ENCODE assay signal across 9 mouse cellular contexts in genomic region chr1:151095344-151096050, GRCm38 (mm10).
DNase-seq lines count a peak whose midpoint lies in the region; ATAC-seq and TF ChIP-seq lines count a peak whose summit lies in the region.
"Had no signal": no experiment of that assay in that cellular context is flagged by ENCODE, and none has a peak within 500 bp of the region (broad histone marks: within the 10 kb centered on the region; RNA-seq: fewer than 3 reads in every experiment).

No protein-coding gene starts in this region.

- peak; percentile 29 for DNase-seq in testis, postnatal 10 days (ENCODE audit: low spot score)
- no peak for DNase-seq in testis, postnatal 14 days (ENCODE audit: low spot score)
- no peak for DNase-seq in hindbrain, embryonic 10.5 days (ENCODE audit: low spot score)
- DNase-seq in liver, embryonic 14.5 days (ENCODE audit: low read depth in 3 of 3, low spot score in 3 of 3) = peak in 1 of 3 experiments; percentile 65
- DNase-seq in stomach, postnatal 0 days (ENCODE audit: low spot score) = no peak
- no peak for DNase-seq in thymus, postnatal 25 days
- DNase-seq in cerebellum, postnatal 25 days = no peak
- DNase-seq in urinary bladder, postnatal 4 days (ENCODE audit: low spot score in 2 of 2) = no peak
- DNase-seq: cerebellum, adult 9-11 months had no signal

- H3K27ac ChIP-seq in hindbrain, embryonic 10.5 days = peak overlapping the region; percentile 75
- H3K27ac ChIP-seq in liver, embryonic 14.5 days = peak overlapping the region; percentile 99
- H3K27ac ChIP-seq in stomach, postnatal 0 days (replicated peaks) = no peak overlapping the region

- peak; percentile 64 for TF ChIP-seq EP300 in liver, embryonic 14.5 days (IDR thresholded peaks at IDR 0.05; ENCODE audit: low read depth)
- TF ChIP-seq EP300 in stomach, postnatal 0 days (optimal IDR thresholded peaks at IDR 0.05) = no peak

- peak; percentile 81 for ATAC-seq in liver, embryonic 14.5 days (ENCODE audit: insufficient read depth)
- peak; percentile 66 for ATAC-seq in stomach, postnatal 0 days (ENCODE audit: low FRiP score, low TSS enrichment)

- H3K9me3 ChIP-seq in hindbrain, embryonic 10.5 days = no peaks in the 10 kb centered on the region
- H3K9me3 ChIP-seq in liver, embryonic 14.5 days (ENCODE audit: control insufficient read depth, low read length) = peaks cover 3% of the 10 kb centered on the region
- no peaks in the 10 kb centered on the region for H3K9me3 ChIP-seq in stomach, postnatal 0 days (ENCODE audit: control insufficient read depth, low read length)

- peak overlapping the region; percentile 78 for H3K4me2 ChIP-seq in liver, embryonic 14.5 days (ENCODE audit: low read depth)
- no peak overlapping the region; the same call in 1 of the 2 replicates for H3K4me2 ChIP-seq in stomach, postnatal 0 days (replicated peaks; ENCODE audit: low read depth)

- H3K36me3 ChIP-seq in hindbrain, embryonic 10.5 days = no peaks in the 10 kb centered on the region
- no peaks in the 10 kb centered on the region for H3K36me3 ChIP-seq in liver, embryonic 14.5 days (replicated peaks; ENCODE audit: control insufficient read depth, insufficient read depth, low read depth)
- no peaks in the 10 kb centered on the region for H3K36me3 ChIP-seq in stomach, postnatal 0 days (ENCODE audit: control insufficient read depth, insufficient read depth, low read length)

- H3K27me3 ChIP-seq in hindbrain, embryonic 10.5 days (ENCODE audit: insufficient read depth, poor library complexity, severe bottlenecking) = no peaks in the 10 kb centered on the region
- H3K27me3 ChIP-seq in liver, embryonic 14.5 days (ENCODE audit: control insufficient read depth, insufficient read depth, low read length) = no peaks in the 10 kb centered on the region
- no peaks in the 10 kb centered on the region for H3K27me3 ChIP-seq in stomach, postnatal 0 days (ENCODE audit: control insufficient read depth, insufficient read depth, low read length)

- H3K9ac ChIP-seq in liver, embryonic 14.5 days (replicated peaks) = peak overlapping the region; percentile 70
- no peak overlapping the region for H3K9ac ChIP-seq in stomach, postnatal 0 days (ENCODE audit: low read length)

- peak overlapping the region; percentile 16; the same call in 1 of the 2 replicates for H3K4me3 ChIP-seq in hindbrain, embryonic 10.5 days
- H3K4me3 ChIP-seq in liver, embryonic 14.5 days (ENCODE audit: insufficient read depth in 1 of 2, low read depth in 2 of 2, low read length in 2 of 2) = peak overlapping the region; percentile 7 to 38; a peak in 3 of 4 replicates
- no peak overlapping the region for H3K4me3 ChIP-seq in stomach, postnatal 0 days (ENCODE audit: low read depth, low read length)

- TF ChIP-seq CTCF in liver, embryonic 14.5 days (IDR thresholded peaks at IDR 0.05; ENCODE audit: low read depth) = peak; percentile 14; the same call in 1 of the 2 replicates
- TF ChIP-seq CTCF in stomach, postnatal 0 days (IDR thresholded peaks at IDR 0.05; ENCODE audit: low read depth) = no peak

- H3K4me1 ChIP-seq in hindbrain, embryonic 10.5 days (replicated peaks) = peaks cover 12% of the 10 kb centered on the region
- H3K4me1 ChIP-seq in liver, embryonic 14.5 days (replicated peaks; ENCODE audit: control insufficient read depth in 2 of 2, insufficient read depth in 2 of 2, low read length in 1 of 2) = peaks cover 58 to 62% of the 10 kb centered on the region in 2 experiments
- H3K4me1 ChIP-seq in stomach, postnatal 0 days (replicated peaks; ENCODE audit: control insufficient read depth, insufficient read depth) = no peaks in the 10 kb centered on the region

- WGBS in hindbrain, embryonic 10.5 days = 69% methylated on average over 10 of the region's 10 CpGs
- 23% methylated on average over 10 of the region's 10 CpGs for WGBS in liver, embryonic 14.5 days (ENCODE audit: insufficient replicate concordance)
- 60% methylated on average over 10 of the region's 10 CpGs for WGBS in stomach, postnatal 0 days
